Mouse (Mus musculus) thymus, adult 2 months (tissue): ENCODE data around the gene Ormdl3. TPM values are rescaled to one million over a fixed set of nuclear protein-coding genes. Genes with fewer than 3 reads are reported as not detected.

Source experiments
- DNase-seq: peaks from one replicate; pipeline ENCODE4 v3.0.0; 2021
- H3K27ac ChIP-seq: fragments of 200-500 bp; 2 replicates; pipeline ENCODE4 v1.5.1; 2012; ENCODE audit warnings: low read length, control low read depth; ENCODE audit not compliant: control insufficient read depth, insufficient read depth
- H3K27me3 ChIP-seq: fragments of 200-500 bp; 2 replicates; pipeline ENCODE4 v1.6.1; 2012; ENCODE audit warnings: mild to moderate bottlenecking, low read length, moderate library complexity, mixed read lengths; ENCODE audit not compliant: control insufficient read depth, insufficient read depth
- H3K36me3 ChIP-seq: fragments of 200-500 bp; 2 replicates; pipeline ENCODE4 v1.6.1; 2012; ENCODE audit warnings: mild to moderate bottlenecking, low read length, moderate library complexity; ENCODE audit not compliant: control insufficient read depth, insufficient read depth
- H3K4me1 ChIP-seq: fragments of 200-500 bp; replicated peaks from 2 replicates; pipeline ENCODE4 v1.6.1; 2012; ENCODE audit warnings: low read length; ENCODE audit not compliant: control insufficient read depth, insufficient read depth
- H3K4me3 ChIP-seq: fragments of 200-500 bp; 2 replicates; pipeline ENCODE4 v1.5.1; 2012; ENCODE audit warnings: mild to moderate bottlenecking, low read length, control low read depth, moderate library complexity; ENCODE audit not compliant: control insufficient read depth, insufficient read depth
- CTCF ChIP-seq: fragments of 200-500 bp; IDR thresholded peaks from 2 replicates; pipeline ENCODE4 v1.5.1; 2012; ENCODE audit warnings: mild to moderate bottlenecking, control low read depth, low read length, moderate library complexity, borderline replicate concordance; ENCODE audit not compliant: control insufficient read depth, poor library complexity, insufficient read depth; ENCODE audit errors: extremely low read depth
- POLR2A ChIP-seq: fragments of 200-500 bp; IDR thresholded peaks from 2 replicates; pipeline ENCODE4 v1.6.1; 2012; ENCODE audit warnings: mild to moderate bottlenecking, low read length, control low read depth, moderate library complexity; ENCODE audit not compliant: control insufficient read depth, poor library complexity, insufficient read depth; ENCODE audit errors: extremely low read depth
- WGBS: fragments of 180-500 bp; shearing (Covaris S2); methylation state at CpG from one replicate; pipeline ENCODE4 v1.1.7; 2018; 5-methylcytosine and 5-hydroxymethylcytosine counted together
- polyA plus RNA-seq: library from polyadenylated mRNA; depleted of rRNA; stranded (reverse); fragments of >200 nt; gene quantifications from 2 replicates; pipeline ENCODE4 v1.2.3, GENCODE M21; 2012

Gene Ormdl3
- polyA plus RNA-seq, 1 experiment: 74.6 TPM

GRCm38 (mm10) chr11:98583571-98583970 is 3.6 kb downstream of the Ormdl3 start:
- TF ChIP-seq CTCF: no peak
- TF ChIP-seq POLR2A: no peak
- Histone ChIP-seq H3K27me3 (no peaks in the 10 kb centered on the region), H3K27ac (no peak overlapping the region), H3K4me3 (no peak overlapping the region), H3K4me1 (peaks cover 20% of the 10 kb centered on the region), H3K36me3 (peaks cover 17% of the 10 kb centered on the region)
- WGBS: 38% methylated on average over 3 of the region's 3 CpGs
- DNase-seq: no peak

GRCm38 (mm10) chr11:98583265-98583552 is 4.0 kb downstream of the Ormdl3 start:
- no peak for DNase-seq
- no peak for TF ChIP-seq POLR2A
- no peak for TF ChIP-seq CTCF
- 97% methylated on average over 3 of the region's 3 CpGs for WGBS
- Histone ChIP-seq H3K27ac (no peak overlapping the region), H3K36me3 (peaks cover 17% of the 10 kb centered on the region), H3K27me3 (no peaks in the 10 kb centered on the region), H3K4me3 (no peak overlapping the region), H3K4me1 (peaks cover 16% of the 10 kb centered on the region)

GRCm38 (mm10) chr11:98582551-98583264 is 4.5 kb downstream of the Ormdl3 start:
- Histone ChIP-seq H3K4me1 (peaks cover 14% of the 10 kb centered on the region), H3K36me3 (peaks cover 17% of the 10 kb centered on the region), H3K27ac (no peak overlapping the region), H3K4me3 (no peak overlapping the region), H3K27me3 (no peaks in the 10 kb centered on the region)
- WGBS: 83% methylated on average over 12 of the region's 12 CpGs
- no peak for DNase-seq
- TF ChIP-seq CTCF: no peak
- TF ChIP-seq POLR2A: no peak

- Histone ChIP-seq H3K27me3 (no peaks in the 10 kb centered on the region), H3K36me3 (peaks cover 17% of the 10 kb centered on the region), H3K27ac (no peak overlapping the region), H3K4me3 (no peak overlapping the region), H3K4me1 (peaks cover 11% of the 10 kb centered on the region)
- no peak for DNase-seq
- TF ChIP-seq POLR2A (no peak), CTCF (no peak)
- WGBS: 58% methylated on average over 8 of the region's 8 CpGs
These were observed 5.2 kb downstream of the Ormdl3 start for GRCm38 (mm10) chr11:98582030-98582388.

GRCm38 (mm10) chr11:98581286-98582029 is 5.7 kb downstream of the Ormdl3 start:
- Histone ChIP-seq H3K27ac (no peak overlapping the region), H3K36me3 (peaks cover 17% of the 10 kb centered on the region), H3K4me3 (no peak overlapping the region), H3K4me1 (peaks cover 9% of the 10 kb centered on the region), H3K27me3 (no peaks in the 10 kb centered on the region)
- no peak for DNase-seq
- TF ChIP-seq CTCF: no peak
- TF ChIP-seq POLR2A: no peak
- WGBS: 71% methylated on average over 17 of the region's 17 CpGs

- 87% methylated on average over 16 of the region's 16 CpGs for WGBS
- Histone ChIP-seq H3K36me3 (peaks cover 17% of the 10 kb centered on the region), H3K4me1 (peaks cover 5% of the 10 kb centered on the region; the same call in 1 of the 2 replicates), H3K27ac (no peak overlapping the region), H3K27me3 (no peaks in the 10 kb centered on the region), H3K4me3 (no peak overlapping the region)
- TF ChIP-seq POLR2A (no peak), CTCF (no peak)
- DNase-seq: no peak
These were observed 6.7 kb downstream of the Ormdl3 start for GRCm38 (mm10) chr11:98580301-98581121.
